Mouse (Mus musculus): ENCODE data around the gene Neurl4. TPM values are rescaled to one million over a fixed set of nuclear protein-coding genes. Genes with fewer than 3 reads are reported as not detected.
"Not testable (repeated sequence)": the region's sequence is repeated elsewhere in the genome, so short reads cannot be mapped to it uniquely, and the experiment has no call there.

Neurl4 gene
- polyA plus RNA-seq, 1 experiment from 2014 or later = 7.4 TPM

- no peak overlapping the region for H3K27ac ChIP-seq (ENCODE audit: low read length)
- WGBS = 36% methylated on average over 9 of the region's 9 CpGs
- peak overlapping the region; percentile 97 for H3K4me3 ChIP-seq (ENCODE audit: low read length)
- H3K4me2 ChIP-seq (ENCODE audit: low read depth, low read length) = peak overlapping the region; percentile 99
- no peak for ATAC-seq (replicated peaks; ENCODE audit: extremely low read depth, insufficient read depth, low FRiP score)
- H3K9me3 ChIP-seq (replicated peaks; ENCODE audit: control insufficient read depth, low read length) = no peaks in the 10 kb centered on the region
- peaks cover 40% of the 10 kb centered on the region for H3K4me1 ChIP-seq (ENCODE audit: control insufficient read depth, insufficient read depth, low read length)
- peak overlapping the region; percentile 94; the same call in 1 of the 2 replicates for H3K9ac ChIP-seq (ENCODE audit: low read length)
- peaks cover 58% of the 10 kb centered on the region for H3K36me3 ChIP-seq (ENCODE audit: control insufficient read depth, insufficient read depth)
- H3K27me3 ChIP-seq (ENCODE audit: control insufficient read depth, insufficient read depth, low read length) = no peaks in the 10 kb centered on the region
Observed at GRCm38 (mm10) chr11:69914917-69915430, 14.1 kb downstream of the Neurl4 start.

DNA sequence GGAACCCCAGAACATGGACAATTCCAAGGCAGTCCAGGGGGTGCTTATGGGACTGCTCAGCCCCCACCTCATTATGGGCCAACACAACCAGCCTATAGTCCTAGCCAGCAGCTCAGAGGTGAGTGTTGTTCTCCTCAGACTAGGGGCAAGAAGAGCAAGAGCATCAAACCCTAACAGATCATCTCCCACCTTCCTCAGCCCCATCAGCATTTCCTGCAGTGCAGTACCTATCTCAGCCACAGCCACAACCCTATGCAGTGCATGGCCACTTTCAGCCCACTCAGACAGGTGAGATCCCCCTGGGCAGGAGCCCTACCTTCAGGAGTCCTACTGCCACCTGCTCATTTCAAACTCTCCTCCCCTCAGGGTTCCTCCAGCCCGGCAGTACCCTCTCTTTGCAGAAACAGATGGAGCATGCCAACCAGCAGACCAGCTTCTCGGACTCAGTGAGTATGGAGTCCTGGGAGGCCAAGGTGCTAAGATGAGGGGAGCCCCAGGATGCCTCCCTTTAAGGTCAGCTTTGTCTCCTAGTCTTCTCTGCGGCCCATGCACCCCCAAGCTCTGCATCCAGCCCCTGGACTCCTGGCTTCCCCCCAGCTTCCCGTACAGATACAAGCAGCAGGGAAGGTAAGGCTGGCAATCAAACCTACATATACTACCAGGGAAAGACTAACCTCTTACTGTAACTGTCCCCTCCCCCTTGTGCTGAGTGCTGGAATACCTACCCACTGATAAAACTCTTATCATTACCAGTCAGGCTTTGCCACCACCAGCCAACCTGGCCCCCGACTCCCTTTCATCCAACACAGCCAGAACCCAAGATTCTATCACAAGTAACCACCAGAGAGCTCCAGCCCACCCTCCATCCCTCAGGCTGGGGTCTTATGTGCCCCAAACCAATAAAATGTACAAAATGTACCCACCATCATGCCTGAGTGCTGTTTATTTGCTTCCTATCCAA lies 15.1 kb downstream of the Neurl4 start:
- Histone ChIP-seq H3K27me3 (ENCODE audit: control insufficient read depth, insufficient read depth, low read length) (no peaks in the 10 kb centered on the region), H3K9ac (ENCODE audit: low read length) (no peak overlapping the region), H3K4me1 (ENCODE audit: control insufficient read depth, insufficient read depth, low read length) (peaks cover 40% of the 10 kb centered on the region), H3K27ac (ENCODE audit: low read length) (no peak overlapping the region), H3K36me3 (ENCODE audit: control insufficient read depth, insufficient read depth) (peaks cover 48% of the 10 kb centered on the region), H3K4me2 (ENCODE audit: low read depth, low read length) (no peak overlapping the region), H3K4me3 (ENCODE audit: low read length) (no peak overlapping the region), H3K9me3 (replicated peaks; ENCODE audit: control insufficient read depth, low read length) (no peaks in the 10 kb centered on the region)
- no peak for ATAC-seq (replicated peaks; ENCODE audit: extremely low read depth, insufficient read depth, low FRiP score)
- 50% methylated on average over 5 of the region's 5 CpGs for WGBS

DNA sequence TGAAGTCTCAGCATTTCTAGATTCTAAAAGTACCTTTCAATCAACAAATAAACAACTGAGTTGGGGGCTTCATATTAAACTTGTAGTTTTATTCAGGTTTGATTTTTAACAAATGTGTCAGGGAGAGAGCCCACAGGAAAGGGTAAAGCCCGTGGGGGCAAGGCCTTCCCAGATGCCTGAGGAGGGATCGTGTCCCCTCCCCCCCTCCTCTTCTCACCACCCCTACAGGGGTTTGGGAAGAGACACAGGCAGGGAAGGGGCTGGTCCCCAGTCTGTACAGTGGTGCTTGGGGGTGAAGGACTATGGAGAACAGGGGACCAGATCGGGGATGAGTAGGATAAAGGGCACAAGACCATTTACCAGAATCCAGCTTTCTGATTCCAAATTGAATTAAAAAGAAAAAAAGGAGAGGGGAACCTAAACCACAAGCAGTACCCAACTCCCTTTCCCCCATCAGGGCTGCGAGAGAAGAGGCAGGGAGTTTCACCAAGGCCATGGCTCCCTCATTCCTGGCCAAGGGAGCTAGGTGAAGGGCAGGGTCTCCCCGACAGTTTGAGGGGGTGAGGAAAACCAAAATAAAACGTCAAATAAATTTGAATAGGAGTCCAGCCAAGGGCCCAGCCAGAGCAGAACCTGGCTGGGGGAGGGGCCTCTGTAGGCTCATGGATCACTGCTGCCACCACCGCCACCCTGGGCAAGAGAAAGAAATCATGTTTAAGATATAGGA lies 15.9 kb downstream of the Neurl4 start:
- H3K4me1 ChIP-seq (ENCODE audit: control insufficient read depth, insufficient read depth, low read length) = peaks cover 40% of the 10 kb centered on the region
- peaks cover 40% of the 10 kb centered on the region for H3K36me3 ChIP-seq (ENCODE audit: control insufficient read depth, insufficient read depth)
- H3K9me3 ChIP-seq (replicated peaks; ENCODE audit: control insufficient read depth, low read length); H3K9ac ChIP-seq (ENCODE audit: low read length); H3K4me2 ChIP-seq (ENCODE audit: low read depth, low read length); ATAC-seq (replicated peaks; ENCODE audit: extremely low read depth, insufficient read depth, low FRiP score); H3K27me3 ChIP-seq (ENCODE audit: control insufficient read depth, insufficient read depth, low read length); H3K27ac ChIP-seq (ENCODE audit: low read length); H3K4me3 ChIP-seq (ENCODE audit: low read length): not testable (repeated sequence)
- 60% methylated on average over 7 of the region's 7 CpGs for WGBS

- Histone ChIP-seq H3K9me3 (replicated peaks; ENCODE audit: control insufficient read depth, low read length) (no peaks in the 10 kb centered on the region), H3K36me3 (ENCODE audit: control insufficient read depth, insufficient read depth) (peaks cover 35% of the 10 kb centered on the region), H3K4me3 (ENCODE audit: low read length) (no peak overlapping the region), H3K4me1 (ENCODE audit: control insufficient read depth, insufficient read depth, low read length) (peaks cover 45% of the 10 kb centered on the region), H3K27ac (ENCODE audit: low read length) (no peak overlapping the region), H3K4me2 (ENCODE audit: low read depth, low read length) (no peak overlapping the region), H3K9ac (ENCODE audit: low read length) (no peak overlapping the region), H3K27me3 (ENCODE audit: control insufficient read depth, insufficient read depth, low read length) (no peaks in the 10 kb centered on the region)
- WGBS = 78% methylated on average over 8 of the region's 8 CpGs
- ATAC-seq (replicated peaks; ENCODE audit: extremely low read depth, insufficient read depth, low FRiP score) = no peak
Observed at GRCm38 (mm10) chr11:69917379-69917948, 16.6 kb downstream of the Neurl4 start.

DNA sequence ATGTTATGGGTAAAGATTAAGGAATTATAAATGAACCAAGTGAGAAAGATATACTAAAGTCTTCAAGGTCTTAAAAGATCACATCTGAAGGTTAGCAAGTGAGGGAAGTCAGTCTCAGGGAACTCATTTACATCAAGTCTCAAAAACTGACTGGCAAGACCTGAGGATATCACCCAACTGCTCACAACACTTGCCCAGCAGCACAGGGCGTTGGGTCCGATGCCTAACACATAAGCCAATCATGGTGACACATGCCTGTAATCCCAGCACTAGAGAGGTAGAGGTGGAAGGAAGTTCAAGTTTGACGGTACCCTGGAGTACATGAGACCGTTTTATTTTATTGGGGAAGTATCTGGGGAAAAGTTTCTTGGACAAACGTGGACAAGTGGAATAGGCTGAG lies 17.2 kb downstream of the Neurl4 start:
- Histone ChIP-seq H3K4me1 (ENCODE audit: control insufficient read depth, insufficient read depth, low read length) (peaks cover 43% of the 10 kb centered on the region), H3K9ac (ENCODE audit: low read length) (no peak overlapping the region), H3K27ac (ENCODE audit: low read length) (no peak overlapping the region), H3K36me3 (ENCODE audit: control insufficient read depth, insufficient read depth) (peaks cover 33% of the 10 kb centered on the region), H3K27me3 (ENCODE audit: control insufficient read depth, insufficient read depth, low read length) (no peaks in the 10 kb centered on the region), H3K4me2 (ENCODE audit: low read depth, low read length) (no peak overlapping the region), H3K4me3 (ENCODE audit: low read length) (no peak overlapping the region), H3K9me3 (replicated peaks; ENCODE audit: control insufficient read depth, low read length) (no peaks in the 10 kb centered on the region)
- no peak for ATAC-seq (replicated peaks; ENCODE audit: extremely low read depth, insufficient read depth, low FRiP score)
- WGBS = 76% methylated on average over 5 of the region's 5 CpGs

DNA sequence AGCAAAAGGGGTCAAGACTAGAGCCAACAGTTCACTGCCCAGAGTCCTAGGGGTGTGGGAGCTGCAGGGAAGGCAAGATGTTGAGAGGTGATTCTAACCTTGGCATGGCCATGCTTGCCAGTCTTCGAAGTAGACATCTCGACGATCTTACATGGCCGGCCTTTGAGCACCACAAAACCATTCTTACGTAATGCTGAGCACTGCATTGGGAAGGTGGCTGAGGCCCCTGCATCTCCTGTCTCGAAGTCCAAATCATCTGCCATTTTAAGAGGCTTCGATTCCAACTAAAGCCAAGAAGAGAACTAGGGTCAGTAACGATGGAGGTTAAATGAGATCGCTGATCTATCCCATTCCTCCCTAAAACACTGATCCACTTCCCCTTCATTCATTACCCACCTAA lies 18.2 kb downstream of the Neurl4 start:
- no peaks in the 10 kb centered on the region for H3K9me3 ChIP-seq (replicated peaks; ENCODE audit: control insufficient read depth, low read length)
- peak overlapping the region; percentile 97 for H3K27ac ChIP-seq (ENCODE audit: low read length)
- ATAC-seq (replicated peaks; ENCODE audit: extremely low read depth, insufficient read depth, low FRiP score) = no peak
- WGBS = 77% methylated on average over 9 of the region's 9 CpGs
- peaks cover 39% of the 10 kb centered on the region for H3K4me1 ChIP-seq (ENCODE audit: control insufficient read depth, insufficient read depth, low read length)
- H3K36me3 ChIP-seq (ENCODE audit: control insufficient read depth, insufficient read depth) = peaks cover 32% of the 10 kb centered on the region
- no peaks in the 10 kb centered on the region for H3K27me3 ChIP-seq (ENCODE audit: control insufficient read depth, insufficient read depth, low read length)
- peak overlapping the region; percentile 98 for H3K9ac ChIP-seq (ENCODE audit: low read length)
- H3K4me2 ChIP-seq (ENCODE audit: low read depth, low read length) = peak overlapping the region; percentile 98
- H3K4me3 ChIP-seq (ENCODE audit: low read length) = peak overlapping the region; percentile 91

GRCm38 (mm10) chr11:69919661-69920265 lies 18.9 kb downstream of the Neurl4 start:
- peaks cover 34% of the 10 kb centered on the region for H3K4me1 ChIP-seq (ENCODE audit: control insufficient read depth, insufficient read depth, low read length)
- H3K4me2 ChIP-seq (ENCODE audit: low read depth, low read length) = peak overlapping the region; percentile 98
- H3K27ac ChIP-seq (ENCODE audit: low read length) = peak overlapping the region; percentile 97
- under 1% methylated on average over 17 of the region's 17 CpGs for WGBS
- H3K4me3 ChIP-seq (ENCODE audit: low read length) = peak overlapping the region; percentile 91
- H3K9me3 ChIP-seq (replicated peaks; ENCODE audit: control insufficient read depth, low read length) = no peaks in the 10 kb centered on the region
- H3K36me3 ChIP-seq (ENCODE audit: control insufficient read depth, insufficient read depth) = peaks cover 32% of the 10 kb centered on the region
- peak; percentile 11; the same call in 1 of the 2 replicates for ATAC-seq (replicated peaks; ENCODE audit: extremely low read depth, insufficient read depth, low FRiP score)
- peak overlapping the region; percentile 98 for H3K9ac ChIP-seq (ENCODE audit: low read length)
- H3K27me3 ChIP-seq (ENCODE audit: control insufficient read depth, insufficient read depth, low read length) = no peaks in the 10 kb centered on the region

DNA sequence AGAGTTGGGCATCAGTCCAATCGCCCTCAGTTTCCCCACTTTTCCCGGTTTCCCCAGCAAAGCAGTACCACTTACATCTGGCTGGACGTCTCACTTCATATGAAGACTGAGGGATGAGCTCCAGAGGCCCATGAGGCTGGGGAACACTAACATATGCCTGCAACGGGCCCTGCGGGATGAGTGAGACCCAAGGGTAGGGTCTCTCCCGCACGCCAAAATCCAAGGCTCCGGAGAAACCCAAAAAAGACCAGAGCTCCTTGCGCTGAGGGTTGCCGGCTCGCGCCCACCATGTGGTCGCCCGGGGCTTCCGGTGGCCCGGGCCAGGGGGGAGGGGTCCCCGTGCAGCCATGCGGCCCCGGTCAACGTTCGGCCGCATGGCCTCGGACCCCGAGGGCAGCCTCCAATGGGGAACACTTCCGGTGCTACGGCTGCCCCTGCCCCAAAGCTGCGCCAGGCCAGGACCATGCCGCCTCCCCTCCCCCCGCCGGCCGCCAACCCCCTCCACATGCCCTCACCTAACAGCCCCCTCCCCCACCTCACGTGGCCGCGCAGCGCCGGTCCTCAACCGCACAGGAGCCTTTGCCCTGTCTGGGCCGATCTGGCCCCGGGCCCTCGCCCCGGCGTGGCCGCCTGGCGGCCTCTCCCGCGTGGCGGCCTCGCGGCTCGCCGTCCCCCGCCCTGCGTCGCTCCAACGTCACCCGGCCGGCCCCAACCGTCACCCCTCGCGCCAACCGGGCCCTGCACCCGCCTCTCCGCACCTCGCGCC lies 19.6 kb downstream of the Neurl4 start:
- Histone ChIP-seq H3K9ac (ENCODE audit: low read length) (peak overlapping the region; percentile 98), H3K4me1 (ENCODE audit: control insufficient read depth, insufficient read depth, low read length) (peaks cover 27% of the 10 kb centered on the region), H3K36me3 (ENCODE audit: control insufficient read depth, insufficient read depth) (peaks cover 31% of the 10 kb centered on the region), H3K27me3 (ENCODE audit: control insufficient read depth, insufficient read depth, low read length) (no peaks in the 10 kb centered on the region), H3K4me2 (ENCODE audit: low read depth, low read length) (peak overlapping the region; percentile 98), H3K27ac (ENCODE audit: low read length) (peak overlapping the region; percentile 97), H3K9me3 (replicated peaks; ENCODE audit: control insufficient read depth, low read length) (no peaks in the 10 kb centered on the region), H3K4me3 (ENCODE audit: low read length) (peak overlapping the region; percentile 91)
- WGBS = under 1% methylated on average over 62 of the region's 65 CpGs
- 0 out of 2 replicates have a peak, but pooled peaks have one; percentile 7 for ATAC-seq (replicated peaks; ENCODE audit: extremely low read depth, insufficient read depth, low FRiP score)

Measured in heart, embryonic 16.5 days (tissue).